Mouse (Mus musculus) liver, embryonic 13.5 days (tissue): ENCODE data around the gene Chchd1. TPM values are rescaled to one million over a fixed set of nuclear protein-coding genes. Genes with fewer than 3 reads are reported as not detected.
A peak's percentile ranks its signal among the peaks of the same experiment; 100 is the strongest.
"Not testable (repeated sequence)": the region's sequence is repeated elsewhere in the genome, so short reads cannot be mapped to it uniquely, and the experiment has no call there.

Experiments
- ATAC-seq: fragments of 200-750 bp; cut with Nextera tagmentation; 2 replicates; pipeline ENCODE4 v1.8.0; 2017; ENCODE audit warnings: low read depth, mild to moderate bottlenecking, moderate number of reproducible peaks, moderate library complexity
- DNase-seq: peaks from one replicate; pipeline ENCODE4 v3.0.0; 2022
- H3K27ac ChIP-seq: fragments of 300-500 bp; sonication (generic); 2 replicates; pipeline ENCODE4 v1.5.1; 2015; ENCODE audit warnings: moderate library complexity, mild to moderate bottlenecking, inconsistent platforms
- H3K27me3 ChIP-seq: fragments of 300-500 bp; sonication (generic); 2 replicates; pipeline ENCODE4 v1.6.1; 2015; ENCODE audit warnings: mild to moderate bottlenecking, inconsistent platforms
- H3K36me3 ChIP-seq: fragments of 300-500 bp; sonication (generic); 2 replicates; pipeline ENCODE4 v1.6.1; 2015; ENCODE audit warnings: mild to moderate bottlenecking, inconsistent platforms
- H3K4me1 ChIP-seq: fragments of 300-500 bp; sonication (generic); replicated peaks from 2 replicates; pipeline ENCODE4 v1.6.1; 2015; ENCODE audit warnings: inconsistent platforms
- H3K4me2 ChIP-seq: fragments of 300-500 bp; sonication (generic); 2 replicates; pipeline ENCODE4 v1.6.1; 2015; ENCODE audit warnings: inconsistent platforms, mild to moderate bottlenecking, moderate library complexity
- H3K4me3 ChIP-seq: fragments of 300-500 bp; sonication (generic); replicated peaks from 2 replicates; pipeline ENCODE4 v1.5.1; 2015; ENCODE audit warnings: mild to moderate bottlenecking, inconsistent platforms
- H3K9ac ChIP-seq: fragments of 300-500 bp; sonication (generic); 2 replicates; pipeline ENCODE4 v1.6.1; 2015; ENCODE audit warnings: mild to moderate bottlenecking, inconsistent platforms
- H3K9me3 ChIP-seq: fragments of 300-500 bp; sonication (generic); replicated peaks from 2 replicates; pipeline ENCODE4 v1.6.1; 2016; ENCODE audit warnings: inconsistent platforms
- WGBS: fragments of 180-500 bp; shearing (Covaris S2); methylation state at CpG from one replicate; pipeline ENCODE4 v1.1.7; 2015; ENCODE audit not compliant: insufficient replicate concordance; 5-methylcytosine and 5-hydroxymethylcytosine counted together
- polyA plus RNA-seq: library from polyadenylated mRNA; unstranded; fragments of >200 nt; fragmentation: Nextera tagmentation; extraction: Ambion mirVana; gene quantifications from 2 replicates; pipeline ENCODE4 v1.2.1, GENCODE M21; 2015

Chchd1 gene
- polyA plus RNA-seq, 1 experiment from 2014 or later = 133 TPM

DNA sequence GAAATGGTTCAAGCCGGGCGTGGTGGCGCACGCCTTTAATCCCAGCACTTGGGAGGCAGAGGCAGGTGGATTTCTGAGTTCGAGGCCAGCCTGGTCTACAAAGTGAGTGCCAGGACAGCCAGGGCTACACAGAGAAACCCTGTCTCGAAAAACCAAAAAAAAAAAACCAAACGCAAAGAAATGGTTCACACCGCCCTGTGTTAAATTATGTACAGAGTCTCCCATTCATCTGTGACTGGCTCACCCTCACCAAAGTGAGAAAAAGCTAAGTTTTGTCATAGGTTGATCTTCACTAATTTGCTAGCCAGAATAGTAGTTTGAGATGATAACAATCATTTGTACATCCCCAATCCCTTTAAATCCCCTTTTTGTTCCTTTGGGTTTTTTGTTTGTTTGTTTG, 655 bp downstream of the Chchd1 start:
- H3K4me3 ChIP-seq = peak overlapping the region; percentile 93
- peaks cover 33% of the 10 kb centered on the region for H3K36me3 ChIP-seq
- peaks cover 71% of the 10 kb centered on the region for H3K4me1 ChIP-seq
- H3K9me3 ChIP-seq, DNase-seq, H3K27me3 ChIP-seq, ATAC-seq: not testable (repeated sequence)
- peak overlapping the region; percentile 93 for H3K27ac ChIP-seq
- 5% methylated on average over 8 of the region's 8 CpGs for WGBS
- H3K4me2 ChIP-seq = peak overlapping the region; percentile 78
- peak overlapping the region; percentile 88 for H3K9ac ChIP-seq

DNA sequence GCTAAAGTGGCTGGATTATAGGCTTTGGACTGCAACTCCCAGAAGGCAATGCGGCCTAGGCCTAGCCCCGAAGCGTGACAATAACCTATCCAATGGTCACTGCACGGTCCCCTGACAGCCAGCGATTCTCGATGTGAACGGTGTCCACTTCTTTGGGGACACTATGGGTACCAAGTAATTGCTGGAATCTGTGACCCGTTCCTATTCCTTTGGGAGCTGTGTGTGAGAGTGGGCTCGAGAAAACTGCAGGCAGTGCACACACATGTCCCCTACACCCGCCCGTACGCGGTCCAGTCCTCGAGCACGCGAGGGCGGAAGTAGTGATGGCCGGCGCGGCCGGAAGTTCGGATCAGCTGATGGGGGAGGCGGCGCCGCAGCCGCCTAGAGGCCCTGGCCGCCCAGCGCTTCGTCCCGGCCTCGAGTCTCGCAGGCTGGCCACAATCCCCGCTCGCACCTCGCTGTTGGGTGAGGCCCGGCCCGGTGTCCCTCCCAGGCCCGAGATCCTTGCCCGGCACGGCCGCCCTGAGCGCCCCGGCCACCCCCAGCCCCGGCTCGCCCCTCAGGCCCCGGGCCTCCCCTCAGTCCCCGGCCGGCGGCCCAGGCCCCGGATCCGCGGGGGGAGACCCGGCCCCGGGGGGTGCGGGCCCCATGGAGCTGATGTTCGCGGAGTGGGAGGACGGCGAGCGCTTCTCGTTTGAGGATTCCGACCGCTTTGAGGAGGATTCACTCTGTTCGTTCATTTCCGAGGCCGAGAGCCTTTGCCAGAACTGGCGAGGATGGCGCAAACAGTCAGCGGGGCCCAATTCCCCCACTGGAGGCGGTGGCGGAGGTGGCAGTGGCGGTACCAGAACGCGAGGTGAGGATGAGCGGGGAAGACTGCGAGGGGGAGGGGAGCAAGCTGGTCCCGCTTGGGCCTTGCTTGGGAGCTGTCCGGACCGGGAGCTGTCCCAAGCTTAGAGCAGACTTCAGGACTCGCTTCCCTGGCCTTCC, 4.7 kb downstream of the Chchd1 start, which contains the start of gene Zswim8:
TSS of gene Zswim8 (plus strand) at position 352 of the 990 bp plus-strand sequence.
- H3K27me3 ChIP-seq = no peaks in the 10 kb centered on the region
- no peaks in the 10 kb centered on the region for H3K9me3 ChIP-seq
- DNase-seq (peak; percentile 76), ATAC-seq (peak; percentile 88)
- peak within 1 kb of the TSS; percentile 97 for H3K9ac ChIP-seq
- H3K4me2 ChIP-seq = peak within 1 kb of the TSS; percentile 99
- peaks cover 56% of the 10 kb centered on the region for H3K4me1 ChIP-seq
- H3K27ac ChIP-seq = peak within 1 kb of the TSS; percentile 86
- WGBS = under 1% methylated on average over 80 of the region's 80 CpGs
- peak within 1 kb of the TSS; percentile 97 for H3K4me3 ChIP-seq
- H3K36me3 ChIP-seq = peaks cover 36% of the 10 kb centered on the region

DNA sequence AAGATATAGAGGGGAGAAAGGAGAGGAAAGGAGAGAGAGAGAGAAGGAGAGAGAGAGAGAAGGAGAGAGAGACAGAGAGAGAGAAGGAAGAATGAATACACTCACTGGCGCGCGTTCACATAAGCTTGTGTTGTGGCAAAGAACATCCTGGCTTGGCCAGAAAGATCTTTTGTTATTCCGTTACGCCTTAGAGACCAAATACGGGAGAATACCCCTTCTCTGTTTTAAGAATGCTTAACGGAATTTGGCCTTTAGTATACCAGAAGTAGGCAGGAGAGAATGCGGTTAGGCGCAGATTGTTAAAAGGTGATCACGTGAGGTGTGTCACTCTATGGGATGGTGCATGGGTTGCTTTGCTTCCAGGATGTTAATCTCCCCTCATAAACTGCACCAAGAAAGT, 5.4 kb downstream of the Chchd1 start:
- WGBS = 22% methylated on average over 10 of the region's 10 CpGs
- no peak for ATAC-seq
- DNase-seq = no peak

DNA sequence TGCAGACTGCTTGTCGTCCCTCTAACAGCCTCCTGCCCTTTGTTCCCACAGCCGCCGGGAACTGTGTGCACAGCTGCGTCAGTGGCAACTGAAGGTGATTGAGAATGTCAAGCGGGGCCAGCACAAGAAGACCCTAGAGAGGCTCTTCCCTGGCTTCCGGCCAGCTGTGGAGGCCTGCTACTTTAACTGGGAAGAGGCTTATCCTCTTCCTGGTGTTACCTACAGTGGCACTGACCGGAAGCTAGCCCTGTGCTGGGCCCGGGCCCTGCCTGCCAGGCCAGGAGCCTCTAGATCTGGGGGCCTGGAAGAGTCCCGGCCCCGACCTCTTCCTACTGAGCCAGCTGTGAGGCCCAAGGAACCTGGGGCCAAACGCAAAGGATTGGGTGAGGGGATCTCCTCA, 11.0 kb downstream of the Chchd1 start:
- Histone ChIP-seq H3K4me2 (no peak overlapping the region), H3K4me1 (peaks cover 46% of the 10 kb centered on the region), H3K9ac (0 out of 2 replicates have a peak overlapping the region, but pooled peaks have one; percentile 17), H3K27me3 (no peaks in the 10 kb centered on the region), H3K36me3 (peaks cover 82% of the 10 kb centered on the region), H3K27ac (no peak overlapping the region), H3K9me3 (no peaks in the 10 kb centered on the region), H3K4me3 (no peak overlapping the region)
- DNase-seq = no peak
- ATAC-seq = no peak
- 59% methylated on average over 11 of the region's 11 CpGs for WGBS

More for the DNA sequence above, 5.4 kb downstream of the Chchd1 start:
- Histone ChIP-seq H3K9ac (peak overlapping the region; percentile 97), H3K4me3 (peak overlapping the region; percentile 97), H3K4me2 (peak overlapping the region; percentile 99), H3K36me3 (peaks cover 43% of the 10 kb centered on the region), H3K27ac (no peak overlapping the region; the same call in 1 of the 2 replicates), H3K27me3 (no peaks in the 10 kb centered on the region), H3K9me3 (no peaks in the 10 kb centered on the region), H3K4me1 (peaks cover 57% of the 10 kb centered on the region)

DNA sequence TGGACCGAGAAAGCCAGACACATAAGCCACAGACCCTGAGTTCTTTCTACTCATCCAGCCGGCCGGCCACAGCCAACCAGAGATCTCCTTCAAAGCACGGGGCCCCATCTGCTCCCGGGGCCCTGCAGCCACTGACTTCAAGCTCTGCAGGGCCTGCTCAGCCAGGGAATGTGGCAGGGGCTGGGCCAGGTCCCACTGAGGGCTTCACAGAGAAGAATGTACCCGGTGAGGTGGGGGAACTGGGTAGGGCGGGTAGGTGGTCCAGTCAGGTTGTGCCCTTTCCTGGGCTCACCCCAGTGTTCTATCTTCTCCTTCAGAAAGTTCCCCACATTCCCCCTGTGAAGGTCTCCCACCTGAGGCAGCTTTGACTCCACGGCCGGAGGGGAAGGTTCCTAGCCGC, 15.6 kb downstream of the Chchd1 start:
- H3K9me3 ChIP-seq = no peaks in the 10 kb centered on the region
- H3K36me3 ChIP-seq = peaks cover 95% of the 10 kb centered on the region
- no peak overlapping the region for H3K4me3 ChIP-seq
- peaks cover 22% of the 10 kb centered on the region for H3K4me1 ChIP-seq
- WGBS = 73% methylated on average over 10 of the region's 10 CpGs
- no peak for DNase-seq
- ATAC-seq = no peak
- no peaks in the 10 kb centered on the region for H3K27me3 ChIP-seq
- H3K27ac ChIP-seq = no peak overlapping the region
- H3K9ac ChIP-seq = no peak overlapping the region
- no peak overlapping the region for H3K4me2 ChIP-seq

DNA sequence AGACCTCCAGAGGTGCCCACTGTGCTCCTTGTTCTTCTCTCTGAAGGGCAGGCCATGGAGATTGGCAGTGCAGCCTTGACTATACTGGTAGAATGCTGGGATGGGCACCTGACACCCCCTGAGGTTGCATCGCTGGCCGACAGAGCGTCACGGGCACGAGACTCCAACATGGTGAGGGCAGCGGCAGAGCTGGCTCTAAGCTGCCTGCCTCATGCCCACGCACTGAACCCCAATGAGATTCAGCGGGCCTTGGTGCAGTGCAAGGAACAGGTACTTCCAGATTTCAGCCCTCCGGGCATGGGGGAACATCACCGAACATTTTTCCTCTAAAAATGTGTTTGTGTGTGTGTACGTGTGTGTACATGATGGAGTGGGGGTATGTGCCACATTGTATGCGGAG, 17.0 kb downstream of the Chchd1 start:
- Histone ChIP-seq H3K9ac (no peak overlapping the region), H3K36me3 (peaks cover 95% of the 10 kb centered on the region), H3K4me2 (no peak overlapping the region), H3K4me1 (peaks cover 15% of the 10 kb centered on the region), H3K27me3 (no peaks in the 10 kb centered on the region), H3K9me3 (no peaks in the 10 kb centered on the region), H3K27ac (no peak overlapping the region), H3K4me3 (no peak overlapping the region)
- ATAC-seq = no peak
- no peak for DNase-seq
- 87% methylated on average over 12 of the region's 12 CpGs for WGBS

DNA sequence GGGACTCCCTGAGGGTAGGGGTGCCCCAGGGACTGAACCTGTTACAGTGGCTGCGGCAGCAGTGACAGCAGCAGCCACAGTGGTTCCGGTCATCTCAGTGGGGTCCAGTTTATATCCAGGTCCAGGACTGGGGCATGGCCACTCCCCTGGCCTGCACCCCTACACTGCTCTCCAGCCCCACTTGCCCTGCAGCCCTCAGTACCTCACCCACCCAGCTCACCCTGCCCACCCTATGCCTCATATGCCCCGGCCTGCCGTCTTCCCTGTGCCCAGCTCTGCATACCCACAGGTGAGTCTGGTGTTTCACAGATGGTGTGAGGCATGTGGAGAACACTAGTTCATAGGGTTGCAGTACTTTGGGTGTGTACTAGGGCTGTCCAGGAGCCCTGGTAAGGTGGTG, 18.6 kb downstream of the Chchd1 start:
- Histone ChIP-seq H3K36me3 (peaks cover 92% of the 10 kb centered on the region), H3K4me2 (no peak overlapping the region), H3K4me3 (no peak overlapping the region), H3K9ac (no peak overlapping the region), H3K27ac (no peak overlapping the region), H3K4me1 (peaks cover 22% of the 10 kb centered on the region), H3K9me3 (no peaks in the 10 kb centered on the region), H3K27me3 (no peaks in the 10 kb centered on the region)
- 85% methylated on average over 4 of the region's 4 CpGs for WGBS
- ATAC-seq (peak; percentile 19; the same call in 1 of the 2 replicates), DNase-seq (no peak)

DNA sequence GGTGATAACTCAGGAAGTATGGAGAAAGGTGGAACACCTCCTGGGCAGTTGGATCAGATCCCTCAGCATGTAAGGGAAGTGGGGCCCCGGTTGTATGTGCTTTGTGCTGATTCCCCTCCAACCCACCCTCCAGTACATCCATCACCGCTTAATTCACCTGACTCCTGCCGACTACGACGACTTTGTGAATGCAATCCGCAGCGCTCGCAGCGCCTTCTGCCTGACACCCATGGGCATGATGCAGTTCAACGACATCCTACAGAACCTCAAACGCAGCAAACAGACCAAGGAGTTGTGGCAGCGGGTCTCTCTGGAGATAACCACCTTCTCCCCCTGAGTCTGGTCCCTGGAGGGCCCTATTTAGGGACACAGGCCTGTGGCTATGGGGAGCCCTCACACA, 20.2 kb downstream of the Chchd1 start:
- whole genome bisulfite sequencing = 90% methylated on average over 12 of the region's 12 CpGs
- no peak overlapping the region for H3K4me2 ChIP-seq
- peaks cover 30% of the 10 kb centered on the region for H3K4me1 ChIP-seq
- no peak overlapping the region for H3K4me3 ChIP-seq
- DNase-seq (no peak), ATAC-seq (no peak)
- peaks cover 91% of the 10 kb centered on the region for H3K36me3 ChIP-seq
- H3K27me3 ChIP-seq = no peaks in the 10 kb centered on the region
- no peaks in the 10 kb centered on the region for H3K9me3 ChIP-seq
- H3K27ac ChIP-seq = no peak overlapping the region
- H3K9ac ChIP-seq = no peak overlapping the region

DNA sequence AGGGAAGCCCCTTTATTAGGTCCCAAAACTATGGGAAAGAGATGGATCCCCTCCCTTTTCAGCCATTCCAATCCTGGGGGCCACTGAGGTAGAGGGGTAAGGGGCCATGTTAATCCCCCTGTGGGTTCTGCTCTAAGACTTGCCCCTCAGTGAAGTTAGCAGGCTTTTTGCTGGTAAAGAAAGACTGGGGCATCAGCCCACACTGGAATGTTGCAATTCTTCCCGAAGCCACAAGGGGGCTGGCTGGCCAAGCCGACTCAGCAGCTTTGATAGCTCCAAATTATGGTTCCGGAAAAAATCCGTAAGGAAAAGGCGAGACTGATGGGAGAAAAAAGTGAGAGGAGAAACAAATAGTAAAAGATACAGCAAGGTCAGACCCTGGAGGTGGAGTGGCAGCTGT, 21.2 kb downstream of the Chchd1 start:
- H3K36me3 ChIP-seq = peaks cover 91% of the 10 kb centered on the region
- H3K27me3 ChIP-seq = no peaks in the 10 kb centered on the region
- no peak overlapping the region for H3K27ac ChIP-seq
- H3K9ac ChIP-seq = no peak overlapping the region
- DNase-seq (no peak), ATAC-seq (no peak)
- 41% methylated on average over 5 of the region's 5 CpGs for WGBS
- no peak overlapping the region for H3K4me3 ChIP-seq
- no peaks in the 10 kb centered on the region for H3K9me3 ChIP-seq
- H3K4me1 ChIP-seq = peaks cover 35% of the 10 kb centered on the region
- no peak overlapping the region for H3K4me2 ChIP-seq

DNA sequence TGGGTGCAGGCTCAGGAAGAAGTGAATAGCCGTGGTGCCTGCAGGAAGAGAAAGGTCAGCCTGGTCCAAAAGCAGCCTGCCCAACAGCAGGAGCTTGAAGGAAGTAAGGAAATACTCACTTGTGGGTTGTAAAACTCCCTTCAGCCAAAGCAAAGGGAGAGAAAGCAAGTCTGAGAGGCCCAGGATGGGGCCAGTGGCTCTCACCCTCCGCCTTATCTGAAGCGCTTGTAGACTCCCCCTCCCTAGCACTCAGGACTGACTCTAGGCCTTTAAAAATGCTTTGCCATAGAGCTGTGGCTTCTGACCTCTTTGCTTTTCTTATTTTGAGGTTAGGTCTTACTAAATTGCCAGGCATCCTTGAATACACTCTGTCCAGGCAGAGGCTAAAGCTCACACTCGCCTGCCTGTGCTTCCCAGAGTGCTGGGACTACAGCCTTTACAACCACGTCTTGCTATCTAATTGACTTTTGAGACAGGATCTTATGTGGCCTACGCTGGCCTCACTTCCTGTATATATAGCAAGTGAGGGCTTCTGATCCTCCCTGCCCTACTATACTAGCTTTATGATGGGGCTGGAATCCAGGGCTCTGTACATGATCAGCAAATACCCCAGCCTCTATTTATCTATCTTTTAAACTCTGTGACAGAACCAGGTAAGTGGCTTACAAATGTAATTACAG, 23.0 kb downstream of the Chchd1 start:
- peak overlapping the region; percentile 64 for H3K9ac ChIP-seq
- peak overlapping the region; percentile 56 for H3K4me2 ChIP-seq
- peak overlapping the region; percentile 27; the same call in 1 of the 2 replicates for H3K4me3 ChIP-seq
- H3K4me1 ChIP-seq = peaks cover 42% of the 10 kb centered on the region
- ATAC-seq = peak; percentile 84
- peak overlapping the region; percentile 84 for H3K27ac ChIP-seq
- DNase-seq = peak; percentile 26
- WGBS = 26% methylated on average over 6 of the region's 6 CpGs
- H3K9me3 ChIP-seq = no peaks in the 10 kb centered on the region
- H3K27me3 ChIP-seq = no peaks in the 10 kb centered on the region
- peaks cover 97% of the 10 kb centered on the region for H3K36me3 ChIP-seq

DNA sequence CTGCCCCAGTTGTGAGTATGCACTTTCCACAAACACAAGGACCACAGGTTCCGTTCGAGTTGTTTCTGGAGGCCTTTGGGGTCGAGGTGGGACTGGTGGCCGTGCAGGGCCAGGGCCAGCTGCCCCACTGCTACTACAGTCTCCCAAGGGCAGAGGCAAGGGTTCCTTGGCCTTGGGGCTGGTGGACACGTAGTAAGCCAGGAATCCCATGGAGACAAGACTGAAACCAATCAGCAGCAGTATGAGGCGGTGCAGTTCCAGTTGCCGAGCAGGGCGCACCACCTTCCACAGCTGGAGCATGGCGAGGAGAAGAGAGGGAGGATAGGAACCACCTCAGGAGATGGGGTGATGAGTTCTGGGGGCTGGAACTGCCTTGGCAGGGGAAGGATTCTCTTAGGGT, 27.1 kb downstream of the Chchd1 start:
- H3K9ac ChIP-seq = no peak overlapping the region
- no peaks in the 10 kb centered on the region for H3K27me3 ChIP-seq
- no peak for DNase-seq
- no peak overlapping the region for H3K4me2 ChIP-seq
- H3K36me3 ChIP-seq = peaks cover 75% of the 10 kb centered on the region
- H3K9me3 ChIP-seq = no peaks in the 10 kb centered on the region
- H3K27ac ChIP-seq = 0 out of 2 replicates have a peak overlapping the region, but pooled peaks have one; percentile 18
- ATAC-seq = no peak
- H3K4me3 ChIP-seq = no peak overlapping the region
- 87% methylated on average over 9 of the region's 9 CpGs for WGBS
- peaks cover 64% of the 10 kb centered on the region for H3K4me1 ChIP-seq
